Mouse (Mus musculus) stomach, embryonic 16.5 days (tissue): ENCODE measurements around the gene Ccdc63. TPM values are rescaled to one million over a fixed set of nuclear protein-coding genes. Genes with fewer than 3 reads are reported as not detected.
A peak's percentile ranks its signal among the peaks of the same experiment; 100 is the strongest.
"Not testable (repeated sequence)": the region's sequence is repeated elsewhere in the genome, so short reads cannot be mapped to it uniquely, and the experiment has no call there.

Experiments
- ATAC-seq: fragments of 200-750 bp; cut with Nextera tagmentation; 2 replicates; pipeline ENCODE4 v1.8.0; 2017; ENCODE audit warnings: moderate number of reproducible peaks, moderate TSS enrichment; ENCODE audit not compliant: insufficient read depth, low FRiP score
- H3K27ac ChIP-seq: fragments of 300-500 bp; sonication (generic); 2 replicates; pipeline ENCODE4 v1.5.1; 2014; ENCODE audit warnings: low read length
- H3K27me3 ChIP-seq: fragments of 300-500 bp; sonication (generic); 2 replicates; pipeline ENCODE4 v1.6.1; 2014; ENCODE audit warnings: low read length, control low read depth, mixed read lengths; ENCODE audit not compliant: control insufficient read depth, insufficient read depth
- H3K36me3 ChIP-seq: fragments of 300-500 bp; sonication (generic); 2 replicates; pipeline ENCODE4 v1.6.1; 2014; ENCODE audit warnings: low read length; ENCODE audit not compliant: control insufficient read depth, insufficient read depth
- H3K4me1 ChIP-seq: fragments of 300-500 bp; sonication (generic); 2 replicates; pipeline ENCODE4 v1.6.1; 2014; ENCODE audit warnings: low read length, control low read depth, mixed read lengths; ENCODE audit not compliant: control insufficient read depth, insufficient read depth
- H3K4me2 ChIP-seq: fragments of 300-500 bp; sonication (generic); 2 replicates; pipeline ENCODE4 v1.6.1; 2014; ENCODE audit warnings: low read depth, low read length, mixed read lengths
- H3K4me3 ChIP-seq: fragments of 300-500 bp; sonication (generic); replicated peaks from 2 replicates; pipeline ENCODE4 v1.5.1; 2014; ENCODE audit warnings: mild to moderate bottlenecking, low read length
- H3K9ac ChIP-seq: fragments of 300-500 bp; sonication (generic); 2 replicates; pipeline ENCODE4 v1.6.1; 2014; ENCODE audit warnings: low read length
- H3K9me3 ChIP-seq: fragments of 300-500 bp; sonication (generic); replicated peaks from 2 replicates; pipeline ENCODE4 v1.6.1; 2016; ENCODE audit warnings: low read length, control low read depth; ENCODE audit not compliant: control insufficient read depth
- WGBS: fragments of 180-500 bp; shearing (Covaris S2); extraction: QIAGEN DNeasy Blood & Tissue Kit; methylation state at CpG from one replicate; pipeline ENCODE4 v1.1.7; 2014; 5-methylcytosine and 5-hydroxymethylcytosine counted together
- polyA plus RNA-seq: library from polyadenylated mRNA; unstranded; fragments of >200 nt; fragmentation: Nextera tagmentation; extraction: Ambion mirVana; gene quantifications from 2 replicates; pipeline ENCODE4 v1.2.1, GENCODE M21; 2015

Gene Ccdc63
- polyA plus RNA-seq, 1 experiment from 2014 or later = not detected

GRCm38 (mm10) chr5:122144825-122145224, 4.2 kb upstream of the Ccdc63 start:
- Histone ChIP-seq H3K4me1 (peaks cover 8% of the 10 kb centered on the region; the same call in 1 of the 2 replicates), H3K4me2 (0 out of 2 replicates have a peak overlapping the region, but pooled peaks have one; percentile 2), H3K27ac (peak overlapping the region; percentile 97), H3K36me3 (no peaks in the 10 kb centered on the region), H3K9me3 (no peaks in the 10 kb centered on the region), H3K27me3 (no peaks in the 10 kb centered on the region), H3K9ac (no peak overlapping the region), H3K4me3 (no peak overlapping the region)
- 83% methylated on average over 4 of the region's 4 CpGs for WGBS
- no peak for ATAC-seq

GRCm38 (mm10) chr5:122143543-122143942, 2.9 kb upstream of the Ccdc63 start:
- H3K4me1 ChIP-seq = peaks cover 8% of the 10 kb centered on the region; the same call in 1 of the 2 replicates
- H3K4me2 ChIP-seq = no peak overlapping the region
- no peak overlapping the region for H3K9ac ChIP-seq
- ATAC-seq = no peak
- H3K27ac ChIP-seq = no peak overlapping the region
- no peaks in the 10 kb centered on the region for H3K27me3 ChIP-seq
- no peaks in the 10 kb centered on the region for H3K9me3 ChIP-seq
- no peaks in the 10 kb centered on the region for H3K36me3 ChIP-seq
- WGBS = 82% methylated on average over 15 of the region's 15 CpGs
- H3K4me3 ChIP-seq = no peak overlapping the region

- Histone ChIP-seq H3K4me3 (no peak overlapping the region), H3K9me3 (no peaks in the 10 kb centered on the region), H3K27ac (no peak overlapping the region), H3K36me3 (no peaks in the 10 kb centered on the region), H3K27me3 (no peaks in the 10 kb centered on the region), H3K9ac (no peak overlapping the region), H3K4me1 (peaks cover 8% of the 10 kb centered on the region; the same call in 1 of the 2 replicates), H3K4me2 (no peak overlapping the region)
- ATAC-seq = no peak
- WGBS = 52% methylated on average over 8 of the region's 8 CpGs
These were observed 1.8 kb upstream of the Ccdc63 start for GRCm38 (mm10) chr5:122142230-122142992.

- not testable (repeated sequence) for H3K9ac ChIP-seq, H3K4me2 ChIP-seq, H3K27ac ChIP-seq, H3K9me3 ChIP-seq, ATAC-seq, H3K4me3 ChIP-seq, H3K36me3 ChIP-seq, H3K4me1 ChIP-seq, H3K27me3 ChIP-seq
- 74% methylated on average over 2 of the region's 2 CpGs for whole genome bisulfite sequencing
These were observed 852 bp downstream of the Ccdc63 start for GRCm38 (mm10) chr5:122139771-122140170.

- Histone ChIP-seq H3K27me3 (no peaks in the 10 kb centered on the region), H3K36me3 (no peaks in the 10 kb centered on the region), H3K27ac (no peak overlapping the region), H3K9me3 (no peaks in the 10 kb centered on the region), H3K4me2 (no peak overlapping the region), H3K9ac (no peak overlapping the region), H3K4me3 (no peak overlapping the region), H3K4me1 (no peaks in the 10 kb centered on the region)
- ATAC-seq = no peak
- WGBS = 73% methylated on average over 15 of the region's 15 CpGs
These were observed 1.8 kb downstream of the Ccdc63 start for GRCm38 (mm10) chr5:122138856-122139255.

- Histone ChIP-seq H3K27ac (0 out of 2 replicates have a peak overlapping the region, but pooled peaks have one; percentile 30), H3K4me3 (no peak overlapping the region), H3K4me2 (no peak overlapping the region), H3K36me3 (no peaks in the 10 kb centered on the region), H3K9ac (no peak overlapping the region), H3K4me1 (no peaks in the 10 kb centered on the region; the same call in 1 of the 2 replicates), H3K27me3 (no peaks in the 10 kb centered on the region), H3K9me3 (no peaks in the 10 kb centered on the region)
- WGBS = 55% methylated on average over 14 of the region's 14 CpGs
- ATAC-seq = peak; percentile 59; the same call in 1 of the 2 replicates
These were observed 3.9 kb downstream of the Ccdc63 start for GRCm38 (mm10) chr5:122136508-122137408.

GRCm38 (mm10) chr5:122135290-122135882, 5.2 kb downstream of the Ccdc63 start:
- WGBS = 74% methylated on average over 3 of the region's 3 CpGs
- no peaks in the 10 kb centered on the region for H3K9me3 ChIP-seq
- no peaks in the 10 kb centered on the region for H3K27me3 ChIP-seq
- H3K4me2 ChIP-seq = no peak overlapping the region
- ATAC-seq = no peak
- H3K9ac ChIP-seq = no peak overlapping the region
- H3K4me3 ChIP-seq = no peak overlapping the region
- H3K36me3 ChIP-seq = no peaks in the 10 kb centered on the region
- H3K27ac ChIP-seq = no peak overlapping the region
- peaks cover 7% of the 10 kb centered on the region; the same call in 1 of the 2 replicates for H3K4me1 ChIP-seq

GRCm38 (mm10) chr5:122134395-122135289, 6.0 kb downstream of the Ccdc63 start:
- Histone ChIP-seq H3K9me3 (no peaks in the 10 kb centered on the region), H3K36me3 (no peaks in the 10 kb centered on the region), H3K27ac (no peak overlapping the region), H3K4me1 (peaks cover 7% of the 10 kb centered on the region; the same call in 1 of the 2 replicates), H3K27me3 (no peaks in the 10 kb centered on the region), H3K4me2 (no peak overlapping the region), H3K4me3 (no peak overlapping the region), H3K9ac (no peak overlapping the region)
- 89% methylated on average over 14 of the region's 14 CpGs for WGBS
- ATAC-seq = no peak
